Mouse (Mus musculus) forebrain, postnatal 0 days (tissue): ENCODE results near the gene Rap1b. TPM values are rescaled to one million over a fixed set of nuclear protein-coding genes. Genes with fewer than 3 reads are reported as not detected.

Experiments used
- ATAC-seq: fragments of 200-750 bp; cut with Nextera tagmentation; 2 replicates; pipeline ENCODE4 v1.8.0; 2017; ENCODE audit warnings: mild to moderate bottlenecking, moderate library complexity
- DNase-seq: peaks from one replicate; pipeline ENCODE4 v3.0.0-alpha.2; 2015
- H3K27ac ChIP-seq: fragments of 300-500 bp; sonication (generic); 2 replicates; pipeline ENCODE4 v1.5.1; 2014; ENCODE audit warnings: low read depth, mild to moderate bottlenecking, antibody characterized with exemption, low read length, moderate library complexity, mixed read lengths
- H3K27me3 ChIP-seq: fragments of 300-500 bp; sonication (generic); 2 replicates; pipeline ENCODE4 v1.6.1; 2014; ENCODE audit warnings: mild to moderate bottlenecking, low read length, mixed read lengths; ENCODE audit not compliant: insufficient read depth
- H3K36me3 ChIP-seq: fragments of 300-500 bp; sonication (generic); 2 replicates; pipeline ENCODE4 v1.6.1; 2014; ENCODE audit warnings: mild to moderate bottlenecking, moderate library complexity; ENCODE audit not compliant: insufficient read depth
- H3K4me1 ChIP-seq: fragments of 300-500 bp; sonication (generic); 2 replicates; pipeline ENCODE4 v1.6.1; 2014; ENCODE audit warnings: antibody characterized with exemption; ENCODE audit not compliant: insufficient read depth
- H3K4me2 ChIP-seq: fragments of 300-500 bp; sonication (generic); 2 replicates; pipeline ENCODE4 v1.6.1; 2014; ENCODE audit warnings: low read depth, mild to moderate bottlenecking, moderate library complexity
- H3K4me3 ChIP-seq: fragments of 300-500 bp; sonication (generic); 2 replicates; pipeline ENCODE4 v1.5.1; 2014; ENCODE audit warnings: low read depth, low read length, mixed read lengths
- H3K9ac ChIP-seq: fragments of 300-500 bp; sonication (generic); 2 replicates; pipeline ENCODE4 v1.6.1; 2014; ENCODE audit warnings: mild to moderate bottlenecking
- H3K9me3 ChIP-seq: fragments of 300-500 bp; sonication (generic); 2 replicates; pipeline ENCODE4 v1.6.1; 2016; ENCODE audit warnings: low read length
- CTCF ChIP-seq: sonication (generic); IDR thresholded peaks from 2 replicates; pipeline ENCODE4 v1.5.1; 2016; ENCODE audit warnings: antibody characterized with exemption, control low read depth, low read depth
- WGBS: fragments of 180-500 bp; shearing (Covaris S2); extraction: QIAGEN DNeasy Blood & Tissue Kit; methylation state at CpG from one replicate; pipeline ENCODE4 v1.1.7; 2014; 5-methylcytosine and 5-hydroxymethylcytosine counted together
- polyA plus RNA-seq: library from polyadenylated mRNA; unstranded; fragments of >200 nt; fragmentation: Nextera tagmentation; extraction: Ambion mirVana; gene quantifications from 2 replicates; pipeline ENCODE4 v1.2.1, GENCODE M21; 2015
- total RNA-seq: library from RNA; depleted of rRNA; stranded (reverse); fragments of >200 nt; gene quantifications from 2 replicates; pipeline ENCODE4 v1.2.3, GENCODE M21; 2014

Gene Rap1b
- total and polyA plus RNA-seq, 2 experiments from 2014 or later, result 66.3 to 148 TPM

GRCm38 (mm10) chr10:117775401-117776144, 70.3 kb downstream of the Rap1b start:
- H3K9ac ChIP-seq, result no peak overlapping the region
- no peak overlapping the region for H3K4me3 ChIP-seq
- ATAC-seq, result no peak
- H3K9me3 ChIP-seq, result no peaks in the 10 kb centered on the region
- TF ChIP-seq CTCF, result no peak
- H3K27me3 ChIP-seq, result no peaks in the 10 kb centered on the region
- no peaks in the 10 kb centered on the region for H3K4me1 ChIP-seq
- 92% methylated on average over 6 of the region's 6 CpGs for WGBS
- no peak overlapping the region for H3K27ac ChIP-seq
- no peak overlapping the region for H3K4me2 ChIP-seq
- H3K36me3 ChIP-seq, result peaks cover 76% of the 10 kb centered on the region
- no peak for DNase-seq

- no peaks in the 10 kb centered on the region for H3K9me3 ChIP-seq
- no peaks in the 10 kb centered on the region for H3K4me1 ChIP-seq
- no peak for TF ChIP-seq CTCF
- DNase-seq (no peak), ATAC-seq (no peak)
- H3K36me3 ChIP-seq, result peaks cover 79% of the 10 kb centered on the region
- H3K9ac ChIP-seq, result no peak overlapping the region
- no peak overlapping the region for H3K4me3 ChIP-seq
- H3K27ac ChIP-seq, result no peak overlapping the region
- H3K4me2 ChIP-seq, result no peak overlapping the region
- no peaks in the 10 kb centered on the region for H3K27me3 ChIP-seq
- 98% methylated on average over 1 of the region's 1 CpGs for WGBS
Measured at GRCm38 (mm10) chr10:117774817-117775120, 71.1 kb downstream of the Rap1b start.

DNA sequence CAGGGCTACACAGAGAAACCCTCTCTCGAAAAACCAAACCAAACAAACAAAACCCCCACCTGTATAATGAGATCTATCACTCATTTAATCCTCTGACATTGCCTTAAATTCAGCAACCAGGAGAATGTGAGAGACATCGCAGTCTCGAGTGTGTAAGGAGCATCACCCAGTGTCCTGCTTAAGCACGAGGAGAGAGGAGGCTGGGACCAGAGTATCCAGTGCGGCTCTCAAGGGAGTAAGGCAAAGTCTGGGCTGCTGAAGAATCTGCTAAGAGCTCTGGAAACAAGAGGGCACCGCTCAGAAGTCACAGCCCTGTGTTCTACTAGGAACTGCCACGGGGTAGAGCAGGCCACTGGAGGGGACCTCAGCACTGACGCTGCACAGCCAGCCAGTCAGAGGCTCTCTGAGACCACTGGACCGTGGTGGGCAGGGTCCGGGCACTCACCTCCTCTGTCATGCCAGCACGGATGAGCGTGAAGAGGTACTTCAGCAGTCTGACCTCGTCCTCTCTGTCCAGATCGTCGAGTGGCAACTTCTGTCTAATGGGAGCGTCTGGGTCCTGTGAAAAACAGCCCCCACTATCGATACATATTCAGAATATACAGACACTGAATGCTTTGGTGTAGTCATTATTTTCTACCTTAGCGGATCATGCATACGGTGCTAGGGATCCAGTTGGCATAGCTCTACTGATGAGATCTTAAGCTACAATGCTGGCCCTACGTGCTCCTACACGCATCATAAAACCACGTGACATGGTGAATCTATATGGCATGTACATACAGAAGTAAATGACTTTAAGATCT, 71.6 kb downstream of the Rap1b start:
- Histone ChIP-seq H3K4me2 (no peak overlapping the region), H3K9ac (no peak overlapping the region), H3K4me1 (no peaks in the 10 kb centered on the region), H3K4me3 (no peak overlapping the region), H3K27ac (no peak overlapping the region), H3K36me3 (peaks cover 80% of the 10 kb centered on the region), H3K9me3 (no peaks in the 10 kb centered on the region), H3K27me3 (no peaks in the 10 kb centered on the region)
- ATAC-seq (no peak), DNase-seq (no peak)
- TF ChIP-seq CTCF, result no peak
- 96% methylated on average over 22 of the region's 22 CpGs for WGBS

DNA sequence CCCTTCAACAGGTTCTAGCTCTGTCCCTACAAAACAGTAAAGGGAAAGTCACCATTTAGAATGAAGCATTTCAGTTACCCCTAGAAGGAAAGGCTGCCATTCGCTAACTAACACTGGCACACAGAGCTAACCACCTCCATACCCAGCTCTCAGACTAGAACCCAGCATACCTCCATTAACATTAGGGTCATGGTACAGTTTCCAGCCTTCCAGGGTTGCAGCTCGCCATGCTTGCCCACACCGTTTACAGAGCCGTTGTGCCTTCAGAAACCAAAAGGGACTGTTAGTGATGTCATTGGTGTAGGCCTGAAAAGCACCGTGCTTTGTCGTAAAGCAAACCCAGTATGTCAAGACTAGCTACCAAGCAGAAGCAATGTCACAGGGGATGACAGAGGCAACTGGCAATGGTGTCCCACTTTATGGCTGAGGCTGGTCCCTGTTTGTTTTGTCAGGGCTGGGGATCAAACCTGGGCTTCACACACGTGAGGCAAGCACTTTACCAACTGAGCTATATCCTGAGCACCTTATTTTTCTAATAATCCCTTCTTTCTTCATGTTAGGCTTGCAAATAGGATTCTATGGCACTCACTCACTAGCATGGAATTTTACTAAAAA, 72.6 kb downstream of the Rap1b start:
- Histone ChIP-seq H3K4me2 (no peak overlapping the region), H3K36me3 (peaks cover 74% of the 10 kb centered on the region), H3K9me3 (no peaks in the 10 kb centered on the region), H3K4me1 (no peaks in the 10 kb centered on the region), H3K4me3 (no peak overlapping the region), H3K27ac (no peak overlapping the region), H3K27me3 (no peaks in the 10 kb centered on the region), H3K9ac (no peak overlapping the region)
- WGBS, result 98% methylated on average over 7 of the region's 7 CpGs
- no peak for TF ChIP-seq CTCF
- no peak for DNase-seq
- ATAC-seq, result no peak

DNA sequence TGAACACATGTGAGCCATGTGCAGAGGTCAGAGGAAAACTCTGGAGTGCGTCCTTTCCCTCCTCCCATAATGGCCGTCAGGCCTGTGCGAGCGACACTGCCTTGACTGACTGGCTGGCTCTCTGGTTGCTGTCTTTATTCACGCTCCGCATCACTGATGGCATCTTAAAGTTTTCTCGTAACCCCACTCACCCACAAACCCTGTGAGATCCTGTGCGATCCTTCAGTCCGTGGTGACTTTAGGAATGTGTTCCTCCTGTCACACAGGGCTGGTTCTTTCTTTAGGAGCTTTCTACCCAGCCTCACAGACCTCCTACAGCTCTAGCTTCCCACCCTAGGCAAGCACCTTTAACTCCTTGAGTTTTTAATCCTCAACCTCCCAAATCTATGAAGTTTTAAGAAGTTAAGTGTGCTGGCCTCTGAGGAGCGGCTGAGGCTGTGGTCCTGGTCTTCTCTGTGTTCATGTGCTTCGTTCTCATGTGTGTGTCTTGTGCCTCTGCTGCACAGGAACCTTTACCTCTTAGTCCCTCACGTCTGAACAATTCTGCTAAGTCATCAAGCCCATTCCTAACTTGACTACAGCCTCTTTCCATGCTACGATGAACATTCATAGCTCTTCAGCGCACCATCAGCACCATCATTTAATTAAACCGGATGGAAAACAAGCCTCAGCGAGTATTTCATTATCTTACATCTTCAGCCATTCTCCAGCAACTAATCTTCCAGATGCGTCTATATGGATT, 73.3 kb downstream of the Rap1b start:
- Histone ChIP-seq H3K27me3 (no peaks in the 10 kb centered on the region), H3K4me2 (no peak overlapping the region), H3K4me1 (no peaks in the 10 kb centered on the region), H3K27ac (no peak overlapping the region), H3K9ac (no peak overlapping the region), H3K4me3 (no peak overlapping the region), H3K9me3 (no peaks in the 10 kb centered on the region), H3K36me3 (peaks cover 77% of the 10 kb centered on the region)
- DNase-seq (no peak), ATAC-seq (no peak)
- no peak for TF ChIP-seq CTCF
- WGBS, result 88% methylated on average over 17 of the region's 17 CpGs

- peaks cover 71% of the 10 kb centered on the region for H3K36me3 ChIP-seq
- no peak for ATAC-seq
- TF ChIP-seq CTCF, result no peak
- no peaks in the 10 kb centered on the region for H3K4me1 ChIP-seq
- no peaks in the 10 kb centered on the region for H3K9me3 ChIP-seq
- H3K4me2 ChIP-seq, result no peak overlapping the region
- H3K9ac ChIP-seq, result no peak overlapping the region
- DNase-seq, result no peak
- H3K27ac ChIP-seq, result no peak overlapping the region
- no peak overlapping the region for H3K4me3 ChIP-seq
- WGBS, result 94% methylated on average over 10 of the region's 10 CpGs
- H3K27me3 ChIP-seq, result no peaks in the 10 kb centered on the region
Measured at GRCm38 (mm10) chr10:117771131-117771510, 74.7 kb downstream of the Rap1b start.
